Mouse (Mus musculus) spleen, postnatal 4 days (tissue): ENCODE results near the gene Prl5a1.

ENCODE experiments used
- DNase-seq, 2 experiments: peaks; one replicate each; pipeline ENCODE4 v3.0.0; 2022; ENCODE audit warnings: low spot score in 2 of 2

Prl5a1 gene

DNA sequence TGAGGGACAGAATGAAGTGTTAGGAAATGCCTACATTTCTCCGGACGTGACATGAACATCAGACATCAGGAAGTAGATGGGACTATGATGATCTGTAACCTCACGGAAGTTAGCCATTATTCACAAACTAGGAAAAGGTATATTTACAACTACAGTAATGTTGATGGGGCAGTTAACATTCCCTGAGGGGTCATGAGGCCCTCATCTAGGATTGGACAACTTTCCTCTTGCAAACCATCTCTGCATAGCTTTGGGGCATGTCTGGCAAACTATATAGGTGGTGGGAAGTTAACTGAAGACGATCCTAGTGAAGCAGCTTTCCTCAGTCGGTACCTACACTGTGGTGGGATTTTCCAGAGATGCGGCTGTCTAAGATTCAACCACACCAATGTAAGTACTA is at the start of gene Prl5a1:
Gene Prl5a1 (plus strand): TSS at position 301 of the 400 bp plus-strand sequence.
- no peak for DNase-seq

DNA sequence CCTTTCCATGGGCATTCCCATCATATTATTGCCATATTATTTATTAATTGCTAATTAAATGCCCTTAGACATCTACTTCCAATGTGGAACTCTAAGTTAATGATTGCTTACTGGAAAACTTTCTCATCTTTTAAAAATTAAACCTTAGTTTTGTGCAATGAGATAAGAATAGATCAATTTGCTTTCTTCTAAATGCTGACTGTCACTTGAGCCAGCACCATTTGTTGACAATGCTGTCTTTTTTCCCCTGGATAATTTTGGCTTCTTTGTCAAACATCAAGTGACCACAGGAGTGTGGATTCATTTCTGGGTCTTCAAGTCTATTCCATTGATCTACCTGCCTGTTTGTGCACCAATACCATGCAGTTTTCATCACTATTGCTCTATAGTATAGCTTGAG is 46.1 kb upstream of the Prl5a1 start:
- no peak for DNase-seq

DNA sequence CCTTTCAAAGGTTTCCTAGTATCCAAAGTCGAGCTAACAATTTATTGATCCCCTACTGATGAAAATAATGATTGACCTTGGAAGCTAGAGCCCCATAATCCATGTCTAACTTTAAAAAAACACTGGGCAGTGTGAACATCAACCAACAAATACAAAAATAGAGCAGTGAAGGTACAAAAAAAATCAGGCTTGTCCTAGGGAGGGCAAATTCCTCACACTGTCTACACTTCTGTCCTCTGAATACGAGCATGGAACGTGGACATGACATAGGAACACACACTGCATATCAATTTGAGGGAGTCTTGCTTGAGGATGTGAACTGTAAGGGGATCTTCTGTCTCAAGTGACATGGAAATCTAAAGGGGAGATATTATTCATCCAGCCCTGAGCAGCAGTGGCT is 33.7 kb upstream of the Prl5a1 start:
- DNase-seq = no peak

DNA sequence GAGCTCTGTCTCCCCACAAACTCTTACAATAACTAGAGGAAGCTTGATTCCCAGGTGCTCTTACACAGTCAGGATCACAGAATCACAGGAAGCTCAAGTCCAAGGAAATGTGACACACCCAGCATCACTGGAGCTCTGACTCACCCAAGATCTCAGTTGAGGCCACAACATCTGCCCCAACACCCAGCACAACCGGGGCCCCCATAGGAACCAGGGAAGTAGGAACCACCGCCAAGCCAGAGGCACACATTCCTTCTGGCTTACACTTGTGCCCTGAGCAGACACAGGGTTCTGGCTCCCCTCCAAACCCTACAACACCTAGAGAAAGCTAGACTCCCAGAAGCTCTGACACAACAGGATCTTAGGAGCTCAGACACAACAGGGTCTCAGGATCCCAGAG is 9.5 kb upstream of the Prl5a1 start:
- DNase-seq = no peak

DNA sequence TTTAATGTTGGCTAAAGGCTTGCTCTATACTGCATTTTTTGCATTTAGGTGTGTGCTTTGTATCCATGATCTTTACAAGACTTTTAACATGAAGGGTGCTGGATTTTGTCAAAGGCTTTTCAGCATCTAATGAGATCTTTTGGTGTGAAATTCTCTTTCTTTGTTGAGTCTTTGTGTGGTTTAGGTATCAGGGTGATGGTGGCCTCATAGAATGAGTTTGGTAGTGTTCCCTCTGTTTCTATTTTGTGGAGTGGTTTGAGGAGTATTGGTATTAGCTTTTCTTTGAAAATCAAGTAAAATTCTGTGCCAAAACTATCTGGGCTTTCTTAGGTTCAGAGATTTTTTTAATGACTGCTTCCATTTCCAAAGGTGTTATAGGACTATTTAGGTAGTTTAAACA is 6.5 kb upstream of the Prl5a1 start:
- DNase-seq = no peak
